Mouse (Mus musculus) spleen, embryonic (tissue): ENCODE data around the gene Gabarap.

ENCODE experiments used
- CTCF ChIA-PET: fragments of 350-600 bp; sonication (Branson Sonifier 250); formaldehyde crosslinking; loops from one replicate; lab custom pipeline; 2022; lab: Charles Lee

Gabarap gene

GRCm38 (mm10) chr11:70043665-70044064 lies 52.7 kb downstream of the Gabarap start:
- CTCF ChIA-PET = no interaction called here
